Mouse (Mus musculus): ENCODE measurements at regions not wholly inside any gene's neighbourhood (a gene's known extent, or its start where the extent isn't known, plus 50 kb on each side); places are given as distances from the start of the nearest gene placed in this dataset.

DNA sequence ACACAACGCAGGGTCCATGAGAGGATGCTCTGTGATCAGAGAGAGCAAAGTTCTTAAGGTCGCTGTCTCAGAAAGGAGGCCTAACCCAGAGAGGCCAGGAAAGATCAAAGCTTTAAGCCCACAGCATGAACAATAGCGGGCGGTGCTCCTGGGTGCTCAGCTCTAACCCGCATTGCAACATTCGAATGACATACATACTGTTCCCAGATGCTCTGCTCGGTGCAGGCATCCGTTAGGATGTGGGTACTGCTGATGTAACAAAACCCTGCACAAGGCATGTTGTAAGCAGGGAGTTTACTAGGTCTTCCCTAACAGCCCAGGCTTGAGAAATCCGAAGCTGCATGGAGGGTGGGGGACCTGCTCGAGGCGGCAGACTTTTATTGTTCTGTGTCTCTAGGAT is 164.6 kb upstream of the Jarid2 start:
- Histone ChIP-seq H3K27ac (ENCODE audit: low read length) (no peak overlapping the region), H3K9me3 (ENCODE audit: low read length) (no peaks in the 10 kb centered on the region), H3K4me2 (replicated peaks; ENCODE audit: low read depth, low read length) (no peak overlapping the region), H3K4me1 (ENCODE audit: insufficient read depth, low read length) (no peaks in the 10 kb centered on the region), H3K27me3 (ENCODE audit: insufficient read depth, low read length) (no peaks in the 10 kb centered on the region), H3K9ac (replicated peaks; ENCODE audit: low read length) (no peak overlapping the region), H3K36me3 (ENCODE audit: insufficient read depth, low read length) (no peaks in the 10 kb centered on the region), H3K4me3 (ENCODE audit: low read length) (no peak overlapping the region)
- WGBS = 48% methylated on average over 11 of the region's 11 CpGs
- ATAC-seq (ENCODE audit: low FRiP score, low TSS enrichment) = no peak

DNA sequence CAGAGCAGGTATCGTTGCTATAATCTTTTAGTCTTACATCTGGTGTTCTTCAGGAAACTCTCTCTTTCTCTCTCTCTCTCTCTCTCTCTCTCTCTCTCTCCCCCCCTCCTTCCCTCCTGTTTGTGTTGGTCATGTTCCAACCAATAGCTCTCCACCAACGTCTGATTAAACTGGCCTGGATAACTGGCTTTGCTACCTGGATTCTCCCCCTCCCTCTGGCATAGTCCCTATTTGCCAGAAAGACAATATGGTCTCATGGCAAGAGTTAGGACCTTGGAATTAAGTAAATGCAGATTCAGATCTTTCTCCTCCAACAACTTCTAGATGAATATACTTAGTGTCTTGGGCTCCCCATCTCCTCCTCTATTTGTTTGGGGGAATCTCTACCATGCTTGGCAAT is 161.6 kb upstream of the Jarid2 start:
- Histone ChIP-seq H3K4me3 (ENCODE audit: low read length) (no peak overlapping the region), H3K9me3 (ENCODE audit: low read length) (peaks cover 4% of the 10 kb centered on the region; the same call in 1 of the 2 replicates), H3K27me3 (ENCODE audit: insufficient read depth, low read length) (no peaks in the 10 kb centered on the region), H3K9ac (replicated peaks; ENCODE audit: low read length) (no peak overlapping the region), H3K36me3 (ENCODE audit: insufficient read depth, low read length) (no peaks in the 10 kb centered on the region), H3K4me1 (ENCODE audit: insufficient read depth, low read length) (no peaks in the 10 kb centered on the region), H3K4me2 (replicated peaks; ENCODE audit: low read depth, low read length) (no peak overlapping the region), H3K27ac (ENCODE audit: low read length) (no peak overlapping the region)
- ATAC-seq (ENCODE audit: low FRiP score, low TSS enrichment) = no peak
- 74% methylated on average over 2 of the region's 2 CpGs for WGBS

DNA sequence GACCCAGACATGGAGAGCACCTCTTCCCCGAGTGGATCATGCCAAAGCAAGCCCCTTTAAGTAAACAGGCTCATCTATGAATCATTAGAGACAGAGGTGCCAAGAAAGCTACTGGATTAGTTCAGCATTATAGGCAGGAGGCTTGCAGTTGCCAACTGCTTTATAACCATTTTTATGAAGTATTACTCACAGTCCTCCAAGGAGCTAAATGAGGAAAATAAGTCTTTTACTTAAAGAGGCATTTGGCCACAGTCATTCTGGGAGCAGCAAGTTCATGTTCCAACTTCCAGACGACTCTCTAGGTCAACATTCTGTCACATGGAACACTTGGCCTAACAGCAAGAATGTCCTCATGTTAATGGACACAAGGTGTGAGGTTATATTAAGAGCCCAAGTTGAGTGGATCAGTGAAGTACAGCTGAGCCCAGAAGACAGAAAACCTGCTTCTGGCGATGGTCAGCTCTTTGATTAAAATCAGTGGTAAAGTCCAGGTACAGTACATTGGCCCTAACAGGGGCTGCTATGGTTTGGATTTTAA is 160.0 kb upstream of the Jarid2 start:
- Histone ChIP-seq H3K27ac (ENCODE audit: low read length) (no peak overlapping the region), H3K9ac (replicated peaks; ENCODE audit: low read length) (no peak overlapping the region), H3K4me3 (ENCODE audit: low read length) (no peak overlapping the region), H3K36me3 (ENCODE audit: insufficient read depth, low read length) (no peaks in the 10 kb centered on the region), H3K4me1 (ENCODE audit: insufficient read depth, low read length) (no peaks in the 10 kb centered on the region), H3K4me2 (replicated peaks; ENCODE audit: low read depth, low read length) (no peak overlapping the region), H3K9me3 (ENCODE audit: low read length) (peaks cover 4% of the 10 kb centered on the region; the same call in 1 of the 2 replicates), H3K27me3 (ENCODE audit: insufficient read depth, low read length) (no peaks in the 10 kb centered on the region)
- 63% methylated on average over 3 of the region's 3 CpGs for WGBS
- no peak for ATAC-seq (ENCODE audit: low FRiP score, low TSS enrichment)

DNA sequence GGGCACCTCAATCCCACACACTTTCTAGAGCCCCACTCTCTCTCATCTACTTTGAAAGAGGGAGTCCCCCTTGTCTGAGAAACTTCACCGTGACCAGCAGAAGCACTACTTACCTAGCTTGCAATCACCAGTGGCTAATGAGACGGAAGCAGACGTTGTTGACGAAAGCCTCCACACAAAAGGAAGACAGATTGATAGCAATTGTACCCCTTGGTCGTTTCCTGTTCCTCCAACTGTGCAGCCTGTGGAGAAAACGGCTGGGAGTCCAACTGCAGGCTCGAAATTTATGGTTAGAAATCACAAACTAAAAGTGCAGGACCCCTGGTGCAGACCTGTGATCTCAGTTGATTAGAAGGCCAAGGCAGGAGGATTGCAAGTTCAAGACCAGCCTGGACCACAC is 155.8 kb upstream of the Jarid2 start:
- Histone ChIP-seq H3K36me3 (ENCODE audit: insufficient read depth, low read length) (no peaks in the 10 kb centered on the region), H3K9me3 (ENCODE audit: low read length) (peaks cover 4% of the 10 kb centered on the region; the same call in 1 of the 2 replicates), H3K4me3 (ENCODE audit: low read length) (no peak overlapping the region), H3K9ac (replicated peaks; ENCODE audit: low read length) (no peak overlapping the region), H3K27ac (ENCODE audit: low read length) (no peak overlapping the region), H3K4me2 (replicated peaks; ENCODE audit: low read depth, low read length) (no peak overlapping the region), H3K4me1 (ENCODE audit: insufficient read depth, low read length) (no peaks in the 10 kb centered on the region), H3K27me3 (ENCODE audit: insufficient read depth, low read length) (no peaks in the 10 kb centered on the region)
- WGBS = 8% methylated on average over 7 of the region's 7 CpGs
- no peak for ATAC-seq (ENCODE audit: low FRiP score, low TSS enrichment)

DNA sequence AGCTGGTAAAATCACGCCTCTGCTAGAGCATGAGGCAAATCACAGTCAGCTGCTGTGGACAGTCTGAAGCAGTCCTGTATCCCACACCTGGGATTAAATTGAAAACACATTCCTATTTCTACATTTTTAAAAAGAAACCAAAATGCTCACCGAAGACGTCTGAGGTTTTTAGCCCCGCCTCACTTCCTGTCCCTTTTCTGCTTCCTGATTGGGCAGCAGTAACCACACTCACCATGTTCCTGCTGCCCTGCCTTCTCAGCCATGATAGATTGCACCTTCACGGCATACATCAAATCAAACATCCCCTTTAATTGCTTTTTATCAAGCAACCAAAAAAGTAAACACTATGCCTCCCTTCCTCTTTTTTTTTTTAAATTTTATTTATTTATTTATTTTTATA is 150.1 kb upstream of the Jarid2 start:
- ATAC-seq (ENCODE audit: low FRiP score, low TSS enrichment) = no peak
- no peak overlapping the region for H3K4me2 ChIP-seq (replicated peaks; ENCODE audit: low read depth, low read length)
- H3K27ac ChIP-seq (ENCODE audit: low read length) = no peak overlapping the region
- no peak overlapping the region for H3K9ac ChIP-seq (replicated peaks; ENCODE audit: low read length)
- no peaks in the 10 kb centered on the region for H3K27me3 ChIP-seq (ENCODE audit: insufficient read depth, low read length)
- H3K4me3 ChIP-seq (ENCODE audit: low read length) = no peak overlapping the region
- H3K36me3 ChIP-seq (ENCODE audit: insufficient read depth, low read length) = no peaks in the 10 kb centered on the region
- H3K4me1 ChIP-seq (ENCODE audit: insufficient read depth, low read length) = peaks cover 26% of the 10 kb centered on the region
- WGBS = 88% methylated on average over 5 of the region's 5 CpGs
- H3K9me3 ChIP-seq (ENCODE audit: low read length) = peaks cover 6% of the 10 kb centered on the region

- Histone ChIP-seq H3K9me3 (ENCODE audit: low read length) (peaks cover 6% of the 10 kb centered on the region), H3K27me3 (ENCODE audit: insufficient read depth, low read length) (no peaks in the 10 kb centered on the region), H3K9ac (replicated peaks; ENCODE audit: low read length) (no peak overlapping the region), H3K4me1 (ENCODE audit: insufficient read depth, low read length) (peaks cover 30% of the 10 kb centered on the region), H3K36me3 (ENCODE audit: insufficient read depth, low read length) (no peaks in the 10 kb centered on the region), H3K4me2 (replicated peaks; ENCODE audit: low read depth, low read length) (no peak overlapping the region), H3K4me3 (ENCODE audit: low read length) (no peak overlapping the region), H3K27ac (ENCODE audit: low read length) (no peak overlapping the region)
- ATAC-seq (ENCODE audit: low FRiP score, low TSS enrichment) = no peak
- 54% methylated on average over 15 of the region's 15 CpGs for WGBS
These were observed 149.0 kb upstream of the Jarid2 start for GRCm38 (mm10) chr13:44580156-44580736.

DNA sequence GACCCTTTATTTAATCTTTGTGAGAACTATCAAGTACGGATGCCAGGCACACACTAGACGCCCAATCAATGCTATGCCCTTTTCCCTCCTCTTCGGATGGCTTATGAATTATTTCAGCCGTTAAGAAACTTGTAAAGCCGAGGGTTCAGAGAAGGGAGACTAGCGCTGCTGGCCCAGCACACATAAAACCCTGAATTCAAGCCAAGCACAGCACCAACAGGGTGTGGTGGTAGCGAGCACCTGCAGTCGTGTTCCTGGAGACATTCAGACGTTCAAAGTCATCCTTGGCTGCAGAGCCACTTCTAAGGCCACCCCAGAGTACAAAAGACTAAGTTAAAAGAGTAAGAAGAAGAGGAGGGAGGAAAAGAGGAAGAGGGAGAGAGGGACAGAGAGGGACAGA is 148.5 kb upstream of the Jarid2 start:
- Histone ChIP-seq H3K4me3 (ENCODE audit: low read length) (no peak overlapping the region), H3K9me3 (ENCODE audit: low read length) (peaks cover 6% of the 10 kb centered on the region), H3K4me2 (replicated peaks; ENCODE audit: low read depth, low read length) (no peak overlapping the region), H3K4me1 (ENCODE audit: insufficient read depth, low read length) (peaks cover 30% of the 10 kb centered on the region), H3K9ac (replicated peaks; ENCODE audit: low read length) (no peak overlapping the region), H3K27me3 (ENCODE audit: insufficient read depth, low read length) (no peaks in the 10 kb centered on the region), H3K36me3 (ENCODE audit: insufficient read depth, low read length) (no peaks in the 10 kb centered on the region), H3K27ac (ENCODE audit: low read length) (no peak overlapping the region)
- no peak for ATAC-seq (ENCODE audit: low FRiP score, low TSS enrichment)
- WGBS = 45% methylated on average over 9 of the region's 9 CpGs

DNA sequence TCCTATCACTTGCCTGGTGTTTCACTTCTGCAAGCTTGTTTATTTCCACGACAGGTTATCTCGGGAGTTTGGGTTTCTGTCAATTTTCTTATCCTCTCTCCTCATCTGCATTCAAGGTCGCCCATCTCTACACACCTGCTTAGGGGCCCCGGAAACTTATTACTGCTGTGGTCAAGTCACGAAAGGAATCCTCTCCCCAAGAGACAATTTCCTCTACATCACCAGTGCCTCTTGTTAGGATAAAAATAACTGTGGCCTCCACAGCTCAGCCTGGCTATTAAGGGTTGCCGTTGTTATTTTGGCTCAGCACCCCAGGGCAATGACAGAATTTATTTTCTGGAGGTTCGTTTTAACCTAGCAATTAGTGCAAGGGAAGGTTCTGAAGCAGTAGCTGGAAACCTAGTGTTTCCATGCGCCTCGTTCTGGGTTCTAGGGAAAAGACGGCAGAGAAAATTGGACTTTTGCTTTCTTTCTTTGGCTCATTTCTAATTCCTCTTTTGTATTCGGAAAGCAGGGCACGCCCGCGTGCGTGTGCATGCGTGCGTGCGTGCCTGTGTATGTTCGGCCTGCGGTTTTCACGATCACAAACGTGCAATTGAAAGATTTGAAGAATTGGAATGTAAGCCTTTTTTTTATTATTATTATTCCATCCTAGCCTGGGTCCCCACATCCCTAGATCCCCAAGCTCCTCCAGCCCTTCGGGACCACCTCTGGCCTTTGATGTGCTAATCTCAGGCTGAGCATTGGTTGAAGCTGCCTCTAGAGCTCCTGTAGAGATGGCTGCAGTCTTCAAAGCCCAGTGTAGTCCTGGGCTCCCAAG is 147.1 kb upstream of the Jarid2 start:
- Histone ChIP-seq H3K27me3 (ENCODE audit: insufficient read depth, low read length) (no peaks in the 10 kb centered on the region), H3K36me3 (ENCODE audit: insufficient read depth, low read length) (no peaks in the 10 kb centered on the region), H3K9ac (replicated peaks; ENCODE audit: low read length) (no peak overlapping the region), H3K9me3 (ENCODE audit: low read length) (peaks cover 6% of the 10 kb centered on the region), H3K4me3 (ENCODE audit: low read length) (no peak overlapping the region), H3K4me2 (replicated peaks; ENCODE audit: low read depth, low read length) (no peak overlapping the region), H3K4me1 (ENCODE audit: insufficient read depth, low read length) (peaks cover 30% of the 10 kb centered on the region), H3K27ac (ENCODE audit: low read length) (no peak overlapping the region)
- 56% methylated on average over 23 of the region's 23 CpGs for WGBS
- ATAC-seq (ENCODE audit: low FRiP score, low TSS enrichment) = no peak

DNA sequence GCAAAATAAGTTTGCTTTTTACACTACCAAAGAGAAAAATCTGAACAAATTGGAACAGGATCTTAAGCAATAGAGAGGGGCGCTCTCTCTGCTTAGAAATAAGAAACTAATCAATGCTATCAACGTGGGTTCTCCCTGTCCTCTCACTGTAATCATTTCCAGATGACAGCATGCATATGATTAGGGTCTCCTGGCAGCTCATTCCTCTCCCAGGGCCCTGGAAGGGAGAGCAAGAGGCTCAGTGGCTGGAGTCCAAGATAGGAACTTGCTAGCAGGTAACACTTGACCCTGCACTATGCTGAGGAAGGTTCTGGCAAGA is 146.5 kb upstream of the Jarid2 start:
- Histone ChIP-seq H3K27me3 (ENCODE audit: insufficient read depth, low read length) (no peaks in the 10 kb centered on the region), H3K9ac (replicated peaks; ENCODE audit: low read length) (no peak overlapping the region), H3K4me2 (replicated peaks; ENCODE audit: low read depth, low read length) (no peak overlapping the region), H3K36me3 (ENCODE audit: insufficient read depth, low read length) (no peaks in the 10 kb centered on the region), H3K4me3 (ENCODE audit: low read length) (no peak overlapping the region), H3K27ac (ENCODE audit: low read length) (no peak overlapping the region), H3K4me1 (ENCODE audit: insufficient read depth, low read length) (peaks cover 30% of the 10 kb centered on the region), H3K9me3 (ENCODE audit: low read length) (peaks cover 6% of the 10 kb centered on the region)
- WGBS = 53% methylated on average over 2 of the region's 2 CpGs
- no peak for ATAC-seq (ENCODE audit: low FRiP score, low TSS enrichment)

DNA sequence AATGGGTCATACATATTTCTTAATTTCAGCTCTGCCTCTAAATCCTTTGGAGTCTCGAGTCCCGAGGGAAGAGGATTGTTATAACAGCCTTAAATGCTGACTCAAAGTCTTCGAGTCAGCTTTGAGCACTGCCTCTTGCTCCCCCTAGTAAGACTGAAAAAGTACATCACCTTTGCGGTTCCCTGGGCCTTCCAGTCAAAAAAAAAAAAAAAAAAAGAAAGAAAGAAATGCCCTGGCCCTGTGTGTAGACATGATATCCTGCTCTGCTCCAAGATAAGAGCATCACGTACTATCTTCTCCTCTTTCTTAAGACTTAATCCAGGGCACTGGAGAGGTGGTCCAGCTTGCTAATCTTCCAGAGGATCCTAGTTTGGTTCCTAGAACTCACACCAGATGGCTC is 145.7 kb upstream of the Jarid2 start:
- peaks cover 30% of the 10 kb centered on the region for H3K4me1 ChIP-seq (ENCODE audit: insufficient read depth, low read length)
- no peak overlapping the region for H3K4me2 ChIP-seq (replicated peaks; ENCODE audit: low read depth, low read length)
- no peak for ATAC-seq (ENCODE audit: low FRiP score, low TSS enrichment)
- no peak overlapping the region for H3K9ac ChIP-seq (replicated peaks; ENCODE audit: low read length)
- peaks cover 6% of the 10 kb centered on the region for H3K9me3 ChIP-seq (ENCODE audit: low read length)
- H3K4me3 ChIP-seq (ENCODE audit: low read length) = no peak overlapping the region
- H3K27ac ChIP-seq (ENCODE audit: low read length) = no peak overlapping the region
- WGBS = 75% methylated on average over 5 of the region's 5 CpGs
- H3K36me3 ChIP-seq (ENCODE audit: insufficient read depth, low read length) = no peaks in the 10 kb centered on the region
- no peaks in the 10 kb centered on the region for H3K27me3 ChIP-seq (ENCODE audit: insufficient read depth, low read length)

All from kidney, embryonic 16.5 days (tissue).